Mouse (Mus musculus): ENCODE measurements around the gene Hsd17b14. TPM values are rescaled to one million over a fixed set of nuclear protein-coding genes. Genes with fewer than 3 reads are reported as not detected.
A peak's percentile ranks its signal among the peaks of the same experiment; 100 is the strongest.

Gene Hsd17b14
- polyA plus RNA-seq, 1 experiment from 2014 or later, result 0.56 TPM

DNA sequence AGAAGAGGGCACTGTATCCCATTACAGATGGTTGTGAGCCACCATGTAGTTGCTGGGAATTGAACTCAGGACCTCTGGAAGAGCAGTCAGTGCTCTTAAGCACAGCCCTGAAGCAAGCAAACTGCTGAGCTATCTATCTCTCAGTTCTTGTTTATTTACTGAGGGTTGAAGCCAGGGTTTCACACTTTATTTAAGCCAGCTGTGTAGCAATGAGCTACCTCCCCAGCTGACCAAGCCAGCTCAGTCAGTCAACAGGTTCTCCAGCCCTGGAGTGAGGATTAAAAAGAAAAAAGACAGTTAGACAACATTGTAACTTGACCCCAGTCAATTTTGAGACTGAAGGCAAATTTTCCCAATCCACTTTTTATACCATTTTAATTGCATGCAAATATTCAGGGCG is 19.0 kb upstream of the Hsd17b14 start:
- Histone ChIP-seq H3K4me2 (replicated peaks) (no peak overlapping the region), H3K4me1 (peaks cover 6% of the 10 kb centered on the region; the same call in 1 of the 2 replicates), H3K9ac (no peak overlapping the region), H3K36me3 (no peaks in the 10 kb centered on the region), H3K27ac (no peak overlapping the region), H3K9me3 (no peaks in the 10 kb centered on the region), H3K27me3 (peaks cover 3% of the 10 kb centered on the region; the same call in 1 of the 2 replicates), H3K4me3 (no peak overlapping the region)
- no peak for ATAC-seq (ENCODE audit: insufficient number of reproducible peaks, insufficient read depth, low FRiP score, low TSS enrichment)
- 68% methylated on average over 1 of the region's 1 CpGs for WGBS

DNA sequence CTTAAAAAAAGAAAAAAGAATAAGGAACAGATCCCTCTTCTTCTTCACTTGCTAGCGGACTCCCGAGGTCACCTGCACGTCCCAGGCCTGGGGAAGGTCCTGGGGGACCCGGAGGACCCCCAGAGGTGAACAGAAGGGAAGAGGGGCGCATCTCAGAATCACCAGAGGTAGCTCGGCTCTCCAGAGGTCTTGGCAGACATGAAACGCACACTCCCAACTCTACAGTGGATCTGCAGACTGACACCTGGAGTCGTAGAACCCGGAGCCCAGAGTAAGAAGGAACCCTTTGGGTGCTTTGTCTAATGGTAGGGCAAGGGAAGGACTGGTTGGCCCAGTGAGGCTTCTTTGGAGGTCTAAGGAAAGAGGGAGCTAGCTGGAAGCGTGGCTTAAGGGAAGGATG is 17.1 kb upstream of the Hsd17b14 start:
- Histone ChIP-seq H3K27ac (no peak overlapping the region), H3K4me3 (peak overlapping the region; percentile 46), H3K27me3 (peaks cover 3% of the 10 kb centered on the region; the same call in 1 of the 2 replicates), H3K9ac (no peak overlapping the region), H3K9me3 (no peaks in the 10 kb centered on the region), H3K36me3 (no peaks in the 10 kb centered on the region), H3K4me2 (replicated peaks) (peak overlapping the region; percentile 81), H3K4me1 (peaks cover 6% of the 10 kb centered on the region; the same call in 1 of the 2 replicates)
- no peak for ATAC-seq (ENCODE audit: insufficient number of reproducible peaks, insufficient read depth, low FRiP score, low TSS enrichment)
- WGBS, result 78% methylated on average over 10 of the region's 10 CpGs

GRCm38 (mm10) chr7:45538163-45539041 is 16.3 kb upstream of the Hsd17b14 start:
- WGBS, result 2% methylated on average over 29 of the region's 29 CpGs
- Histone ChIP-seq H3K36me3 (no peaks in the 10 kb centered on the region), H3K27ac (no peak overlapping the region), H3K27me3 (peaks cover 3% of the 10 kb centered on the region; the same call in 1 of the 2 replicates), H3K9ac (peak overlapping the region; percentile 49), H3K4me3 (peak overlapping the region; percentile 46), H3K4me1 (peaks cover 6% of the 10 kb centered on the region; the same call in 1 of the 2 replicates), H3K9me3 (no peaks in the 10 kb centered on the region), H3K4me2 (replicated peaks) (peak overlapping the region; percentile 81)
- peak; percentile 61; the same call in 1 of the 2 replicates for ATAC-seq (ENCODE audit: insufficient number of reproducible peaks, insufficient read depth, low FRiP score, low TSS enrichment)

GRCm38 (mm10) chr7:45539095-45539494 is 15.6 kb upstream of the Hsd17b14 start:
- Histone ChIP-seq H3K27me3 (peaks cover 3% of the 10 kb centered on the region; the same call in 1 of the 2 replicates), H3K27ac (no peak overlapping the region), H3K9me3 (no peaks in the 10 kb centered on the region), H3K36me3 (no peaks in the 10 kb centered on the region), H3K4me3 (no peak overlapping the region), H3K9ac (no peak overlapping the region), H3K4me2 (replicated peaks) (no peak overlapping the region), H3K4me1 (peaks cover 6% of the 10 kb centered on the region; the same call in 1 of the 2 replicates)
- no peak for ATAC-seq (ENCODE audit: insufficient number of reproducible peaks, insufficient read depth, low FRiP score, low TSS enrichment)
- 91% methylated on average over 3 of the region's 3 CpGs for WGBS

GRCm38 (mm10) chr7:45540213-45540612 is 14.5 kb upstream of the Hsd17b14 start:
- no peak for ATAC-seq (ENCODE audit: insufficient number of reproducible peaks, insufficient read depth, low FRiP score, low TSS enrichment)

GRCm38 (mm10) chr7:45544525-45544924 is 10.2 kb upstream of the Hsd17b14 start:
- no peaks in the 10 kb centered on the region for H3K36me3 ChIP-seq
- H3K9me3 ChIP-seq, result no peaks in the 10 kb centered on the region
- ATAC-seq (ENCODE audit: insufficient number of reproducible peaks, insufficient read depth, low FRiP score, low TSS enrichment), result no peak
- H3K4me1 ChIP-seq, result no peaks in the 10 kb centered on the region
- 88% methylated on average over 1 of the region's 1 CpGs for WGBS
- no peak overlapping the region for H3K9ac ChIP-seq
- no peaks in the 10 kb centered on the region for H3K27me3 ChIP-seq
- H3K4me3 ChIP-seq, result no peak overlapping the region
- H3K4me2 ChIP-seq (replicated peaks), result no peak overlapping the region
- H3K27ac ChIP-seq, result no peak overlapping the region

More at GRCm38 (mm10) chr7:45540213-45540612, 14.5 kb upstream of the Hsd17b14 start:
- Histone ChIP-seq H3K9ac (no peak overlapping the region), H3K27me3 (peaks cover 3% of the 10 kb centered on the region; the same call in 1 of the 2 replicates), H3K36me3 (no peaks in the 10 kb centered on the region), H3K9me3 (no peaks in the 10 kb centered on the region), H3K4me2 (replicated peaks) (no peak overlapping the region), H3K4me1 (peaks cover 6% of the 10 kb centered on the region; the same call in 1 of the 2 replicates), H3K27ac (no peak overlapping the region), H3K4me3 (no peak overlapping the region)
- WGBS, result 80% methylated on average over 2 of the region's 2 CpGs

GRCm38 (mm10) chr7:45549641-45550436 is 4.9 kb upstream of the Hsd17b14 start:
- 0 out of 2 replicates have a peak, but pooled peaks cover 5% of the 10 kb centered on the region for H3K4me1 ChIP-seq
- H3K9ac ChIP-seq, result no peak overlapping the region
- H3K27me3 ChIP-seq, result no peaks in the 10 kb centered on the region
- no peaks in the 10 kb centered on the region for H3K9me3 ChIP-seq
- WGBS, result 86% methylated on average over 16 of the region's 16 CpGs
- no peak overlapping the region for H3K4me3 ChIP-seq
- no peak overlapping the region for H3K4me2 ChIP-seq (replicated peaks)
- H3K27ac ChIP-seq, result no peak overlapping the region
- no peaks in the 10 kb centered on the region for H3K36me3 ChIP-seq
- no peak for ATAC-seq (ENCODE audit: insufficient number of reproducible peaks, insufficient read depth, low FRiP score, low TSS enrichment)

DNA sequence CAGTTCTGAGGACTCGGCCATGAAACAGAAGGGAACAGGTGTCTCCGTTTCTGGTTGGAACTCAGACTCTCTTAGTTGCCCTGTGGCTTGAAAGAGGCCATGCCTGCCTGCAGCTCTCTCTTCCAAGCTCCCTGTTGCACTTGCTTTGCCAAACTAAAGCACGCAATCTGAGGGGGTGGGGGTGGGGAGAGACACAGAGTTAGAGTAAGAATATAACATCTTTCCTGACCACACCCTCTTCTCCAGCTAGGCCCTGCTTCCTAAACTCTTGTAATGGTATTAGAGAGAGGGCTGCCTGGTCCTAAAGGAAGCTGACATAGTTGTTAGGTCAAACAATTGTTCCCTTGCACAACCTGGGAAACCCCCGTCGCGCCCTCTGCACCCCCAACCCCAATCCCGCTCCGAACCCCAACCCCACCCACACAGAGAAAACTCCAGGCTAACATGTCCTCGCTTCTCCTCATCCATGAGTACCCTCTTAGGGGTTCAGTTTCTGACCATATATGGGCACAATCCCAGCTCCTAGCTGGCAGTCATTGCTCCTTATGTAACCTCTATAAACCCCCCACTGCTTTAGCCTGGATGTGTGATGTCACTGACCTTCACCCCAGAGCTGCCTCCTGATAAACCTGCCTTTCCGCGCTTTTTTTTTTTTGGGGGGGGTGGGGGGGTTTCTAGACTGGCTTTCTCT is 3.7 kb upstream of the Hsd17b14 start:
- H3K27me3 ChIP-seq, result no peaks in the 10 kb centered on the region
- H3K36me3 ChIP-seq, result no peaks in the 10 kb centered on the region
- H3K27ac ChIP-seq, result no peak overlapping the region
- no peak for ATAC-seq (ENCODE audit: insufficient number of reproducible peaks, insufficient read depth, low FRiP score, low TSS enrichment)
- 76% methylated on average over 11 of the region's 11 CpGs for WGBS
- H3K4me1 ChIP-seq, result 0 out of 2 replicates have a peak, but pooled peaks cover 5% of the 10 kb centered on the region
- H3K9ac ChIP-seq, result no peak overlapping the region
- no peak overlapping the region for H3K4me2 ChIP-seq (replicated peaks)
- H3K4me3 ChIP-seq, result no peak overlapping the region
- no peaks in the 10 kb centered on the region for H3K9me3 ChIP-seq

- Histone ChIP-seq H3K9ac (no peak overlapping the region), H3K4me1 (0 out of 2 replicates have a peak, but pooled peaks cover 5% of the 10 kb centered on the region), H3K36me3 (no peaks in the 10 kb centered on the region), H3K27ac (no peak overlapping the region), H3K4me2 (replicated peaks) (no peak overlapping the region), H3K9me3 (no peaks in the 10 kb centered on the region), H3K27me3 (no peaks in the 10 kb centered on the region), H3K4me3 (no peak overlapping the region)
- 85% methylated on average over 8 of the region's 8 CpGs for WGBS
- ATAC-seq (ENCODE audit: insufficient number of reproducible peaks, insufficient read depth, low FRiP score, low TSS enrichment), result no peak
Observed at GRCm38 (mm10) chr7:45551512-45551883, 3.2 kb upstream of the Hsd17b14 start.

DNA sequence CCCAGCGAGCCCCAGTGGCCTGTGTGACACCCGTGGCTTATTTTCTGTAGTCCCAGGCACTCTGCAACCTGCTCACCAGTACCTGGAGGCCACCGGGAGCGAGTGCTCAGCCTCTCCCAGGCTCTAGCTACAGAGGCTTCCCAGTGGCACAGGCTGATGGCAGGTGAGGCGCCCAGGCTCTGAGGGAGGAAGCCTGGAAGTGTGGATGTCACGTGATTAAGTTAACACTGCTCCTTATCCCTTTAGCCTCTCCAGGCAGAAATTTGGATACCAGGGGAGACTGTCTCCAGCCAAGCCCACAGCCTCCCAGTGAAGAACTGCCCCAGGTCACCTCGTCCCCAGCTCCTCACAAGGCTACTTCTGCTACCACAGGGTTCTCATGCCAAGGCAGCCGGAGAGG is 1.2 kb upstream of the Hsd17b14 start:
- Histone ChIP-seq H3K4me3 (no peak overlapping the region), H3K4me2 (replicated peaks) (no peak overlapping the region), H3K27me3 (no peaks in the 10 kb centered on the region), H3K9me3 (no peaks in the 10 kb centered on the region), H3K27ac (no peak overlapping the region), H3K36me3 (no peaks in the 10 kb centered on the region), H3K9ac (peak overlapping the region; percentile 13; the same call in 1 of the 2 replicates), H3K4me1 (0 out of 2 replicates have a peak, but pooled peaks cover 5% of the 10 kb centered on the region)
- 63% methylated on average over 8 of the region's 8 CpGs for WGBS
- ATAC-seq (ENCODE audit: insufficient number of reproducible peaks, insufficient read depth, low FRiP score, low TSS enrichment), result no peak

DNA sequence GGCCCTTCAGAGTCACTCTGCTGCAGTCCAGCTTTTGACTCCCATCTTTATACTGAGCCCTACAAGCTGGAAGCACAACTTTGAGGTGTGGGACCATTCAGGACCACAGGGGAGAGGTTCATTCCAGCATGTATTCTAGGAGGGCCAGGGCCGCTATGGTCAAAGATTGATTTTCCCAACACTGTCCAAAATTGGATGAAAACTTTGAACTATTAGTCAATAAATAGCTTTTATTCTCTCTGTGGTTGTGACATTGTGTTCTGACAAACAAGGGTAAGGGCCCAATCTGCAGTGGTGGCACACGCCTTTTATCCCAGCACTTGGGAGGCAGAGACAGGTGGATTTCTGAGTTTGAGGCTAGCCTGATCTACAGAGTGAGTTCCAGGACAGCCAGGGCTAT is 703 bp upstream of the Hsd17b14 start:
- H3K27me3 ChIP-seq, result no peaks in the 10 kb centered on the region
- H3K9me3 ChIP-seq, result no peaks in the 10 kb centered on the region
- H3K9ac ChIP-seq, result peak overlapping the region; percentile 13; the same call in 1 of the 2 replicates
- 0 out of 2 replicates have a peak, but pooled peaks cover 5% of the 10 kb centered on the region for H3K4me1 ChIP-seq
- H3K36me3 ChIP-seq, result no peaks in the 10 kb centered on the region
- no peak overlapping the region for H3K4me2 ChIP-seq (replicated peaks)
- H3K4me3 ChIP-seq, result no peak overlapping the region
- ATAC-seq (ENCODE audit: insufficient number of reproducible peaks, insufficient read depth, low FRiP score, low TSS enrichment), result no peak
- H3K27ac ChIP-seq, result no peak overlapping the region
- WGBS, result 93% methylated on average over 2 of the region's 2 CpGs
